Mouse (Mus musculus) regulatory T cell (primary cell): ENCODE results near the gene Psmg4.

ENCODE experiments used
- in situ Hi-C: fragments of 300-600 bp; cut with MboI, MseI; formaldehyde crosslinking; loops from one replicate; pipeline ENCODE4 v1.15.1; 2025; ENCODE audit warnings: high pct_unique_total_duplicates

Gene Psmg4

DNA sequence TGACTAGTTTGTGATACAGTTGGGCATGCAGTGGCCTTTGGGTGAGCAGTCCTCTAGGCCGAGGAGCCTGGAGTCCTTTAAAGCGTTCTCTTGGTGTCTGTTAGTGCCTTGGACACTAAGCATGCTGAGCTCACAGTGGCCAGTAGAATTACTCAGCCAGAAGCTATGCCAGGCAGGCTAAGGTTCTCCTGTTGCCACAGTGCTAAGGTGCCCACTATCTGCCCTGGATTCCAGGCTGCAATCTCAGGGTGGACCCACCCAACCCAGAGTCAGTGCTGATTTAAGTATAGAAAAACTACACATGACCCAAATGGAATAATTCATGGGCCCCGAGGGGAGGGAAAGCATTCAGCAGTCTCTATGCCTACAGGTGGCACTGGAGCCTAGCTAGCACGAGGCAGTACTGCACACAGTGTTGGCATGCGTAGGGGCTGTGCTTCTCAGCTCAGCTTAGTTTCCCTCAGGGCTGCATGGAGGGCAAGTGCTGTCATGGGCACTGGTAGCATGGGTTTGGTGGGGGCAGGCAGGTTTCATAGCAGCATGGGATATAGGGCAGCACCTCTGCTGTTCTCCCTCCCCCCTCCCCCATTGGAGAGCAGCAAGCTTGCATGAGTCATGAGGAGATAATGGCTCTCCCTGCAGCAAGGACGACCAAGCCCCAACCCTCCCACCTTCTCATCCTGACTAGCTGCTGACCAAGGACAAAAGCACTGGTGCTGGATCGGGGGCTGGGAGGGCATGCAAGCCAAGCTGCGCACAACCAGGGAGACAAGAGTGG, 29.8 kb downstream of the Psmg4 start:
- in situ Hi-C loops: loop anchor here (25.0 kb wide), 1 partner anchor 670 kb away; no protein-coding TSS in a partner anchor

DNA sequence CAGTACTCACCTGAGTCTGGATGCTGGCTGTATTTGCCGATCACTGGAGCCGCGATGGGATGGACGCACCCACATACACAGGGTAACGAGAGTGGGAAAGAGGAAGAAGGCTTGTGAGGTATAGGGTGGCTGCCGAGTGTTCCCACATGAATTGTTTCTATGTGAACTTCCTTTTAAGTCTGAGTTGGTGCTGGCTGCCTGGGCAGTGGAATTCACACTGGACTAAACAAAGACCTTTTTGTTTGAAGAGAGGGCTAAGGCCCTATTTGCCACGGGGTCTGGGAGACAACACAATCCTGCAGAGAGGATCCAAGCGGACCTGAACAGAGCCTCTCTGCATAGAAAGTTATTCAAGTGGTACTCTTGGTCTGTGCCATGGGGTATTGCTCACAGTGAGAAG, 30.6 kb downstream of the Psmg4 start:
- in situ Hi-C loops: loop anchor here (25.0 kb wide), 1 partner anchor 669 kb away; no protein-coding TSS in a partner anchor

- in situ Hi-C loops: loop anchor here (25.0 kb wide), 1 partner anchor 667 kb away; no protein-coding TSS in a partner anchor
Observed at GRCm38 (mm10) chr13:34195676-34196075, 32.9 kb downstream of the Psmg4 start.

DNA sequence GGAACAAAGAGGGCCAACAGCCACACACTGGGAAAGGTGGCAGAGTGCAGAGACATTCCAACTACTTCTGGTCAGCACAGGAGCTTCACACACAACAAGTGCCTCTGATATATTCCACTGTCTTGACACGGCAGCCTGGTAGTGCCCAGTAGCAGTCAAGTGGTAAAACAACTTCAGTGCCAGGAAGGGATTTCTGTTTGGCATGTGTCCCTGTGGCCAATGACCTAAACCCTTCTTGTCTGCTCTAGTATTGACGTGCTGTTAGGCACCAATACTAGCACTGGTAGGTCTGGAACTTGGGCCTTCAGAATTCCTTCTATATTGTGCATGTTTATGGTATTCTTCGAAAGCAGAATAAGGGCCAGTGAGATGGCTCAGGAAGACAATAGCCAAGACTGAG, 42.5 kb downstream of the Psmg4 start:
- in situ Hi-C loops: no loop called here

GRCm38 (mm10) chr13:34207714-34208470, 45.1 kb downstream of the Psmg4 start:
- in situ Hi-C loops: no loop called here

GRCm38 (mm10) chr13:34211261-34211775, 48.6 kb downstream of the Psmg4 start:
- in situ Hi-C loops: no loop called here

DNA sequence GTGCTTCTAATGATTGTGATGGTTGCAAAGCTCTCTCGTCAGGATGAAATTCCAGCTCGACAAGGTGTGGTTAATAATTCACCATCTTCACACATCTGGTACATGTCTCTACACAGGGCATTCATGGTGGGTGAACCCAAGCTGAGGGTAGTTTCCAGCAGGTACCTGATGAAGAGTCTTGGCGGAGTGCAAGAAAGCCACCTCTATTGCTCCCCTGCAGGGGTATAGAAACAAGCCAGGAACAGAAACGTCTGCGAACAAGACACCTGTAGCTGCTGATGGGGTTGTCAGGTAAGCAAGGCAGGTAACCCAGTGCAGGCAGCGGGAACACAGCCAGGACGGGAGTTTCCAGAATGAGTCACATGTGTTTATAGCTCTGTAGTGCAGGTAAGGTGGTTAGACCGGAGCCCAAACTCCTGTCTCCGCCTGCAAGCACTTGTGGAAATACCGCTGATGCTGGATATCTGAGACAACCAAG, 50.0 kb downstream of the Psmg4 start:
- in situ Hi-C loops: no loop called here

DNA sequence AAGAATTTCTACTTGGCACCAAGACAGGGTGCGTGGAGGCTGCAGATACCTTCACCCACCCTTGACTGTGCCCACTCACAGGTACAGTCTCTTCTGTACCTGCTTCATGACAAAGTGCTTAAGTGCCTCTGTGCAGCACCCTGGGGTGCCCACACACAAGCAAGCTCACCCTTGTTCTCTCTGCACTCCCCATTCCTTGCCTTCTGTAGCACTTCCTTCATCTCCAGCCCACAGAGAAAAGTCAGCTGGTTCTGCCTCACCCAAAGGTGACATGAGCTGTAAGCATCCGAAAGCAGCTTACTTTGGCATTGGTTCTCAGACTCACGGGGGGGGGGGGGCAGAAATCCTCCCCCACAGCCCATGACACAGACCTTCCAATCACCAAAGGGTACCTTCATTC, 52.1 kb downstream of the Psmg4 start:
- in situ Hi-C loops: no loop called here

DNA sequence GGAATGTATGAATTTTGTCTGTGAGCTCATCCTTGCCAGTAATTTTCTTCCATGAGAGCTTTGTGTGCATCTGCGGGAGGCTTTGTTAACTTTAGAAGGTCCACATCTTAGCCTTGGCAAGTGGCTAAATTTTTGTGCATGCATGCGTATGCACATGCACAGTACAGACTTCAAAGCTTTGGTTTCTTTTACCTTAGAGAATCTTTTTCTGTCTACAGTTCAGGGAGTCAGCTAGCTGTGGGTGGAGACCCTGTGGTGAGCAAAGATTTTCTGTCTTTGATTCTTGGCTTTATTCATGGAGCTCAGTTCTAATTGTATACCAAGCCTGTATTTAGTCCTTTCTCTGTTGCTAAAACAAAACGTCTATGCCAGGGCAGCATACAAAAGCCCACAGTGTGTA, 56.0 kb downstream of the Psmg4 start:
- in situ Hi-C loops: no loop called here

DNA sequence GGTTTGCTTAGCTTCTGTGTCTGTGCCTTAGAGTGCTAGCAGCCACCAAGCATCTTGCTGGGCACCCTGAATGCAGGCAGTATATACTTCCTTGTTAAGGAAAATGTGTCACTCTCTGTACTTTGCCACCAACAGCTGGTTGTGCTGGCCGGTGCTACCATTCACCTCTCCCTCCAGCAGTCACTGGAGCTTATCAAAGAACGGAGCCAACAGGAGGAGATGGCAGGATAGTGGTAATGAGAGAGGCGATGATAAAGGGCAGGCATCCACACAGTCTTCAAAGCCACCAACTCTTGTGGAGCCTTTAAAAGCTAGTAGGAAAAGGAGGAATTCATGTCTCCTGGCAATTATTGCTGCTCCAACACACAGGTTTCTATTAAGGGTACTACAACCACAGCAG, 57.0 kb downstream of the Psmg4 start:
- in situ Hi-C loops: no loop called here

DNA sequence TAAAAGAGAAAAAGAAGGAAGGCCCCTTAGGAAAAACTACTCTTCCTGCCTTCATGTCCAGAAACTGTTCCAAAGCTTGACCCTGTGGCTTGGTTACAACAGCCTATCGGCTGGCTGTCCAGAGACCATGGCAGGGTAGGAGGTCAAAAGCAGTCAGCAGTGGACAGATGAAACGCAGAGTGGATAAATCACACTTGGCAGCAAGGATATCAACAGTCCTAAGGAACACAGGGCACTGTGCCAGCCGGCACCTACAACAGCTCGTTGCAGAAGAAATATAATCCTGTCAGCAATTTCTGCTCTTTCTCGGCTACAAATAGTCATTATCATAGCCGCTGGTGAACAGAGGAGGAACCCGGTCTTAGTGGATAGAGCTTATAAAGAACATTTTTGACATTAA, 60.2 kb downstream of the Psmg4 start:
- in situ Hi-C loops: no loop called here

DNA sequence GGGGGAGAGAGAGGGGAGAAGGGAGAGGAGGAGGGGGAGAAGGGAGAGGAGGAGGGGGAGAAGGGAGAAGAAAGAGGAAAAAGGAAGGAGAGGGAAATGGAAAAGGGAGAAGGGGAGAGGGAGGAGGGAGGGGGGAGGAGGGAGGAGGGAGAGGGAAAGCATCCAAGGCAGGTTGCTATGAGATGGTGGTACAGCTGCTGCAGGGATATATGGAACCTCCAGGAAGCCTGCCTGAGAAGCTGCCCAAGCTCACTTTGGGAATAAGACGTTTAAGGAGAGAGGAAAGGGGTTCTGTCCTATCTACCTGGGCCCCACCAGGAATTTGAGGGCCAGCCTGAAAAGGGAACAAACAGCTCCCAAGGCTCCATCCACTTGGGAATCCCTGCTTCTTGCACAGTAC, 64.2 kb downstream of the Psmg4 start:
- in situ Hi-C loops: no loop called here
